Mouse (Mus musculus) left cerebral cortex, adult 18-20 months (tissue): ENCODE results near the gene Trim62. TPM values are rescaled to one million over a fixed set of nuclear protein-coding genes. Genes with fewer than 3 reads are reported as not detected.
A peak's percentile ranks its signal among the peaks of the same experiment; 100 is the strongest.

ENCODE experiments used
- DNase-seq, 2 experiments: peaks; one replicate each; pipeline ENCODE4 v3.0.0; 2021 to 2022; ENCODE audit warnings: low spot score in 2 of 2, mixed read lengths in 1 of 2
- total RNA-seq, 2 experiments: library from RNA; stranded (reverse); gene quantifications; 2 replicates each; pipeline ENCODE4 v1.2.3; 2021

Gene Trim62
- total RNA-seq, 2 experiments from 2014 or later = 17.8 to 19.1 TPM

DNA sequence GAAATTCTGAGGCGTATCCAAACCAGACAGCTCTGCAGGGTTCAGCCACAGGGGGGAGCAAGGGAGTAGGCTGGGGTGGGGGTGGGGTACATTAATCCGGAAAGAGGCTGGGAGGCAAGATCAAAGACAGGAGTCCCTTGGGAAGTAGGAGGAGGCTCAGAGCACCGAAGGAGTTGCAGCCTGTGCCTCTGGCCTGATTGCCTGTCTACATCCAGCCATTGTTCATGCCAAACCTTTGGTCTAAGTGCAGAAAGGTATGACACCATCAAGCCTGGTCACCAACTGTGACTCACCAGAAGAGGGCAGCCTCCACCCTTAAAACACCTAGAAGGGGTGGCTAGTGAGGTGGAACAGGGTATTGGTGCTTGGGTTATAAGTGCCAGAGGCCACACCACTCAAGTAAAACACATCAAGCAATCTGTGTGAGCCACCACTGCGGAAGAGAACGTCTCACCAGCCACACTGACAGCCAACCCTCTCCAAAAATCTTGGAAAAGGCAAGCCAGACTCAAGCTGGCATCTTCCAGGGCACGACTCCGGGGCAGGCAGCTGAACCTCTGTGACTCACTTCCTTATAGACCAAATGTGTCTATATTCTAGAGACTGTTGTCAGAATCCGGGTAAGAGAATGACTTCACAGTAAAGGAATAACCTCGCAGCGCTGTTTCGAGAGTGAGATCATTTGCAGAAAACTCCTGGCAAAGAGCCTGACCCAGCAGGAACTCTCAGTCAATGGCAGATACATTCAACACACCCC is 74.0 kb downstream of the Trim62 start:
- peak in 1 of 2 experiments; percentile 28 for DNase-seq

DNA sequence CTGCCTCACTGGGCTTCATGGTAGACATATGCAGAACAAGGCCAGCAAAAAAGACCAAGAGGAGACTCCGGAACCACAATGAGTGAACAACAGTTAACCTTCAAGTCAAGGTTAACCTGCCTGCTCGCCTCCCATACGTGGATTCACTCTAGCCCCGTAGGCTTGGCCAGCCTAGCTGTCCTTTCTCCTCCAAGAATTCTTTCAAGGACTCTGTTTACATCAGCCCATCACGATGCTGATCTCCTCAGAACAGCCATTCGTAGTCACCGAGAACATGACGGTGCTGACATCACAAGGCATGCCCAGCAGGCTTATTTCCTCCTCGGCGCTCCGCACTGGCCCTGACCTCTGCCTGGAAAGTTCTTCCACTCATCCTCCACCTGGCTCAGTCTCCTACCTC is 74.8 kb downstream of the Trim62 start:
- no peak for DNase-seq

GRCm38 (mm10) chr4:128958849-128959248 is 75.5 kb downstream of the Trim62 start:
- DNase-seq = no peak

- DNase-seq = no peak
Observed at GRCm38 (mm10) chr4:128959676-128960075, 76.3 kb downstream of the Trim62 start.

Other genes with a start within 250 kb of the Trim62 start
- gene Phc2, start 228.9 kb upstream of the Trim62 start, total RNA-seq = 10 to 100 TPM; 89.1 to 89.2 TPM
- under 1 TPM; 0.28 to 0.37 TPM for gene A3galt2, start 128.2 kb upstream of the Trim62 start, total RNA-seq
- gene Zfp362, start 77.5 kb upstream of the Trim62 start, total RNA-seq = 10 to 100 TPM; 23.6 to 27.3 TPM
- 10 to 100 TPM; 45.4 to 47.6 TPM for gene Azin2, start 78.9 kb downstream of the Trim62 start, total RNA-seq
- gene Ak2, start 108.4 kb downstream of the Trim62 start, total RNA-seq = 10 to 100 TPM; 24.3 to 27.2 TPM
- 10 to 100 TPM; 54.7 to 59.3 TPM for gene Rnf19b, start 174.7 kb downstream of the Trim62 start, total RNA-seq
- not detected for gene Tmem54, start 222.0 kb downstream of the Trim62 start, total RNA-seq
- 100 to 1,000 TPM; 684 to 738 TPM for gene Hpca, start 238.5 kb downstream of the Trim62 start, total RNA-seq